Mouse (Mus musculus) 3T3-L1 (cell line): ENCODE measurements around the gene Tnrc6a.

ENCODE experiments used
- DNase-seq: peaks from one replicate; pipeline ENCODE4 v3.0.0-alpha.2; 2015; ENCODE audit warnings: low read depth, low spot score

Gene Tnrc6a

DNA sequence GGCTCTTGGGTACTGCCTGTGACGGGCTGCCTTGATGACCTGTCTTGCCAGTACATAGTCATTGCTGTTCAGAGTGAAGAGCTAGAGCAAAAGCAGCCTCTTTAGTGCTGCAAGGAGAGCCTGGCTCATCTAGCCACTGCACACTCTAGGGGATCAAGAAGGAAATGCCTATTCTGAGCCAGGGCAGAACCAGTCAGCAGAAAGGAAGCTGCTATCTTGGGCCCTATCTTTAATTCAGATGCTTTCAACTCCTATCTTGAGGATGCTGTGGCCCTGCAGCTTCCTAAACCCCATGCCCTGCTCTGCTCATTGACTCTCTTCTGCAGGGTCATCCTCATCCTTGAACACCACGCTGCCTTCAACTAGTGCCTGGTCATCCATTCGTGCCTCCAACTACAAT lies 64.8 kb downstream of the Tnrc6a start:
- no peak for DNase-seq

DNA sequence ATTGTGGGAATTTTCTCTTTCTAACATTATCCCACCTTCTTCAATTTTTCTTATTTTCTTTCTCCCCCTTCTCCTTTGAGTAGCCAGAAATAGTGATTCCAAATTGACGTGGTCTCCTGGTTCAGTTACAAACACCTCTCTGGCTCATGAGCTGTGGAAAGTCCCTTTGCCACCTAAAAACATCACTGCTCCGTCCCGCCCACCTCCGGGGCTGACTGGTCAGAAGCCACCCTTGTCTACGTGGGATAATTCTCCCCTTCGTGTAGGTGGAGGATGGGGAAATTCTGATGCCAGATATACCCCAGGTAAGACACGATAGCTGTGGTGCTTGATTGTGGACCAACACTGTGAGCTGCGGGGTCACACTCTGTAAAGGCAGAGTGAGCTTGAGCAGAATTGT lies 66.1 kb downstream of the Tnrc6a start:
- no peak for DNase-seq

DNA sequence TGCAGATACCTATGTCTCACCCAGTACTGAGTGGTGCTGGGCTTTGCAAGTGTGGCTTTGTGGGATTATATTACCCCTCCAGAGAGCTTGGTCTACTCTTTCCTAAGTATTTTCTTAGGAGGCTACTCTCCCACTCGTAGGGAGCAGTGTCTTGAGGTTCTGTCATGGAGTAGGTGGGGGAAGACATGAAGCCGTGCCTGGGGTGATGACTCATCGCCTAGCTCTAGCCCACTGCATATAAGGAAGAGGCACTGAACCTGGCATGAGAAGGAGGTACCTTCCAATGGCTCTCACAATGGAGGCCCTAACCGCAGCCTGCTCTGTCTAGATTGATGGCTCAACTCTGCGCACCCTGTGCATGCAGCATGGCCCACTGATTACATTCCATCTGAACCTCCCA lies 68.0 kb downstream of the Tnrc6a start:
- no peak for DNase-seq

DNA sequence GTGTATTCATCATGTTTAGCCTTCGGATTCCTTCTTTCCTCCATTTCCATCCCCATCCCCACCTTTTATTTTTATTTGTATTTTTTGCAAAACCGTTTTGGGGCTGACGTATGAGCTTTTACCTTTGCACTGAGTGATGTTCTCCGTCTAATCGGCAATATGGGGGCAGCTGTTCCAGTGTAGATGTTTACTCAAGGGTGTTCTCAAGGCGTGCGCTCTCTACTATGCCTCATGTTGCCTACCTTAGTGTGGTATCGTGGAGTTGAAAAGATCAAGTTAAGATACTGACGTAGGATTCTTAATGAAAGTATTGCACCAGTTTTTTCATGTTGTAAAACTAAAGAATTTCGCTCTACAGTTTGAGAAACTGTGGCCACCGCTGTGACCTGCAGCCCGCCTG lies 69.5 kb downstream of the Tnrc6a start:
- no peak for DNase-seq

DNA sequence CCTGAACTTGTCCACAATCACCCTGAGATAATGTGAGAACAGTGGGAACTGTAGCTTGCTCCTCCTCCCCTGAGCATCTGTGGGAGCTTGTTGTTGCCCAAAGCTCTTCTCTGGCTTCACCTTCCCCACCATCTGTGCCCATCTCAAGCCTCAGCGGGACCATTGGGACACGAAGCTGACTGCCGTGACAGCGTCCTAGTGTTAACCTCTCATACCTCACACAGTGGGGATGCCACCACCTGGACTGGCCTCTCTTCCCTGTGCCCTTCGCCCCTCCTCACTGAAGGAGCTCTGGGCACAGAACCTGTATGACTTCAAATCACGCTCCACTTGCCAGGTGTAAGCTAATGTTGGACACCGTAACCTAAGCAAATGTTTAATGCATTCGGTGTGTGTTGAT lies 71.0 kb downstream of the Tnrc6a start:
- DNase-seq: no peak

DNA sequence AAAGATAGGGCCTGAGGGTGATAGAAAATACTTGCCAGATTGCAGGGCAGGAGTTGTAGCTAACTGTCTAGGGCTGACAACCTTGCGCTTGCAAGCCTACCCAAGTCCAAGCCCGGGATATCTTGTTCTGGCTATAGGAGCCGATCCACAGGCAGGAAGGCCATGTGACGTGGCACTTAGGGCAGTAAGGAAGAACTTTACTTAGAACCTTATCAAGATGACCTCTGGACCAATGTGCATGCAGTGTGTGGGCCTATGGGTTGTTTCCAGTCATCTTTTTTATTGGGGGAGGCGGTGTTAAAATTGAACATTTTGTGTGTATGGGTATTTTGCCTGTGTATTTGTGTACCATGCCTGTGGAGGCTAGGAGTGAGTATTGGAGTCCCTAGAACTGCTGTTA lies 72.7 kb downstream of the Tnrc6a start:
- no peak for DNase-seq

DNA sequence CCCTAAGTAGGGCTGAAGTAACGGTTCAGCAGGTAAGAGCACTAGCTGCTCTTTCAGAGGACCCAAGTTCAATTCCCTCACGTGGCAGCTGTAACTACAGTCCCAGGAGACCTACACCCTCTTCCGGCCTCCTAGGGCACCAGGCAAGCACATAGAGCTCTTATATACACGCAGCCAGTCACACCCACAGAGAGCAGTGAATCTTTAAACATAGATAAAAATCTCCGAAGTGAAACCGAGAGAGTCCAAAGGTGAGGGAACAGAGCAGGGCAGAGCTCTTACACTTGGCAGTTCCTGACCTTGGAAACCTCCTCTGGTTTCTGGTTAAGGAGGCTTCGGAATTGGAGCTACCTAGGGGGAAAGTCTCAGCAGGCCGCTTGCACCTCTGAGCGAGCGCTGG lies 75.0 kb downstream of the Tnrc6a start:
- no peak for DNase-seq

DNA sequence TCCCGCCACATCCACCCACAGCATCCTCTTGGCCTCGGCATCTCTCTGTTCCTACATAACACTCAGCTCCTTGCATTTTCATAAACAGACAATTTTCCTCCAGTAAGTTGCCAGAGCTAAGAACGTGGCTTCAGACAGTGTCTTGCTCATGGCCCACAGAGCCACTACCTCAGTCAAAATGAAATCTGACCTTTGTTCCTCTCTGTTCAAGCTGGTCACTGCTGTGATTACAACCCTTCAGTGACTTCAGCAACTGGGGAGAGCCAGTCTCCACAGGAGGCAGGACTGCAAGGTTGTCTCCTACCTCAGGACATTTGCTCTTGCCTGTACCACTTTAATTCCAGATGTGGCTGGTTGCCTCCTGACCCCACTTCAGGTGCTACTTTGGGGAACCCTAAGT lies 75.5 kb downstream of the Tnrc6a start:
- no peak for DNase-seq

DNA sequence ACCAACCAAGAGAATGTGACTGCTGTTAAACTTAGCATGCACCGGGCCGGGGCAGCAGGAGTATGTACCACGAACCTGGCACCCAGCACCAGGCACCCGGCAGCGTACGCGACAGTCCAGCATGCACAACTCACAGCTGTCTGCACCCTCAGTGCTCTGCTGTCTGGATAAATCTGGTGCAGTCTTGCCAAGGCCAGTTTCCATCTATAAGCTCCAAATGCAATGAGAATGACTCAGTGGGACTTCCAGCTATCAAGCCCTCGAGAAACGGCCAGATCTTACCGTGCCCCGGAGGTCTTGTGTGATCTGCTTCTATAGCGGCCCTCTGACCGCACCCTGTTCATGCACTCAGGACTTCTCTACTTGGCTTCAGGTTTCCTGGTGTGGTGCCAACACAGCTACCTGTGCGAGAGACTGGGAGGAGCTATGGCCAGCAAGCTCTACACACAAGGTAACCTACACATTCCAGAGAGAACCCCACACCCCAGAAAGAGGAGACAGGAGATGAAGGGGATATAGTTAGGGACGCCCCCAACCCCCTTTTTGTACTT lies 76.0 kb downstream of the Tnrc6a start:
- no peak for DNase-seq

DNA sequence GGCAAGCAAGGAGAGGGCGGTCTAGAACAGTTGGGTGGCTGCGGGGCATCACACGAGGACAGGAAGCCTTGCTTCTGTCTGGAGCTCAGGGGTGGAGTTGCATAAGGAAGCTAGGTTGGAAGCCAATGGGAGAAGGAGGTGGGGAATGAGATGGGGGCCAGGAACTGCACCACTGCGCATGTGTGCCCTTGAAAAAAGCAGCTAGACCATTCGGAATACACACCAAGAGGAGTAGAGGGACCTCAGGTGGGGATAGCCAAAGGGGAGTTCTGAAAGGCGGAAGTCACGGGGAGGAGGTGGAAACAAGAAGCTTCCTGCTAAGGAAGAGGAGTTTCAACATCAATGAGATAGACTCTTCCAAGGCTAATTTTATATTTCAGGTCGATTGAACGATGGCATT lies 77.0 kb downstream of the Tnrc6a start:
- no peak for DNase-seq

DNA sequence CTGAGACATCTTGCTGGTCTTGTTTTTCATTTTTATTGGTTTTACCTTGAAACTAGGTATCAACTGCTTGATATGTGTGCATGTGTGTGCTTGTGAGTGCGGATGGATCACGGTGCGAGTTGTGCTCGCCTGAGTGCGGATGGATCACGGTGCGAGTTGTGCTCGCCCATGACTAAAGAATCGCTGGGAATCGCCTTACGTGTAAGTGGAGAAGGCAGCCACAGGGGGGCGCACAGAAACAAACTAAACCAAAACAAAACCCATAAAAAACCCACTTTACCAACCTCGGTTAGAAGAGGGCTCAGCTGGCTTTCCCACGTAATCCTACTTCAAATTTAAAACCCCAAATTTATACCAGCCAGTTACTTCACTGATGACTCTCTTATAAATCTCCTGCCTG lies 81.6 kb downstream of the Tnrc6a start:
- DNase-seq: peak; percentile 76

DNA sequence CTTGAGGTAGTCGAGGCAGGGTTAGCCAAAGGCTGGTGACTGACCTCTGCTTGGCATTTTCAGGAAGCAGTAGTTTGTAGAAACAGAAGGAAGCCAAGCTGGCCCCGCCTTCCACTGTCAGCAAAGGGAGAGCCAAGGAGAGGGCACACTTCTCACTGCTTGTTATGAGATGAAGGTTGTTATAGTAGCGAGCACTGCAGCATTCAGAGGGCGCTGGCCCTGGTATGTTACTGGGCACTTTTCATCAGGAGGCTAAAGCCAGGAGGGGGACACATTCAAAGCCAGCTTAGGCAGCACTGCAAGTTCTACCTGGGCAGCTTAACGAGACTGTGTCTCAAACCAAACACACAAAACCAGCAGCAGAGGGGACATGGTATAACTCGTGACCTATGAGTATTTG lies 83.9 kb downstream of the Tnrc6a start:
- DNase-seq: no peak

DNA sequence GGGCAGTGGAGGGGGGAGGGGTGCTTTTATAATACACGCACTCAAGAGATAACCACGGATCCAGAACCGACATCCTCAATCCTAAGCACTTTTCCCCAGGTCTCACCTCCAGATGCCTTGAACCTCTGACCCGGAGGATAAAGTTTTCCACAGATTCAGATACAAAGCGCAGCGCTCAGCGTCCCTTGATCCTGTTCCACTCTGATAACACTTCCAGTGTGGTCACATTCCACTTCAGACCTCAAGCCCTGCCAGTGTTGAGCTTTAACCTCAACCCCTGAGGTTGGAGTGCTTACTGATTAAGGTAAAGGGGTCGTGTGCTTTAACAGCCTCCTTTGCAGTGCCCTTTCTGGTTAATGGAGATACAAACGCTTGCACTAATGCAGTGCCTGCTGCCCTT lies 86.2 kb downstream of the Tnrc6a start:
- DNase-seq: no peak

DNA sequence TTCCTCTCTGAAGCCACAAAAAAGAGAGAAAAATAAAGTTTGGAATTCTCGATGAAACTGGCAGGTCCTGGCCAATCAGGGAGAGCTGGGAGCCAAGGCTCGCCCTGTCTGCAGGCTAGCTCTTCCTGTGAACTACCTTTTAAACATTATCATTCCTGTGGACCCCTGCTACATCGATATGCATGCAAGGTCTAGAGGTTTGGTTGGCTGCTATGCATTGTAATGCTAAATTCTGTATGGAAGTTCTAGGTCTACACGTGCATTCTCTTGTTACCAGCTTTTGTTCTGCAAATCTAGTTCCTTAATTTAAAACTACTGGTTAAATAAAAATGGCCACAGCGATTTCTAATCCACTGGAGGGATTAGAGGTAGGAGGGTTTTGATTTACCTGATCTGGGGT lies 87.8 kb downstream of the Tnrc6a start:
- no peak for DNase-seq

DNA sequence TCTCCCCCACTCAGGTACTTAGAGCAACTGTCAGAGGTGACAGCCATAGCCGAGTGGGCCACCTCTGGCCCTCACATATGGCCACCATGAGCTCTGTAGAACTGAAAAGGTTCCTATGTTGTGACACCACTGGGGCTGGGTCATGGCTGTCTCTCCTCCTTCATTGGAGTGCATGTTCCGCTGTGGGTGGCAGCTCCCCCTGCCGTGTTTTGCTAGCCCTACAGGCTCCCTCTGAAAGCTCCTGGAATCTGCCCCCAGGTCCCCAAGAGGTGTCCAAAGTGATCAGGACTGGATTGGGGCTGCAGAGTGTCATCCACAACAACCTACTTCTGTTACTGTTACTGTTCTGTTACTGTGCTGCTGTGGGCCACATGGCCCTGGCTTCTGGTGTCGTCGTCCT lies 88.6 kb downstream of the Tnrc6a start:
- peak; percentile 21 for DNase-seq

DNA sequence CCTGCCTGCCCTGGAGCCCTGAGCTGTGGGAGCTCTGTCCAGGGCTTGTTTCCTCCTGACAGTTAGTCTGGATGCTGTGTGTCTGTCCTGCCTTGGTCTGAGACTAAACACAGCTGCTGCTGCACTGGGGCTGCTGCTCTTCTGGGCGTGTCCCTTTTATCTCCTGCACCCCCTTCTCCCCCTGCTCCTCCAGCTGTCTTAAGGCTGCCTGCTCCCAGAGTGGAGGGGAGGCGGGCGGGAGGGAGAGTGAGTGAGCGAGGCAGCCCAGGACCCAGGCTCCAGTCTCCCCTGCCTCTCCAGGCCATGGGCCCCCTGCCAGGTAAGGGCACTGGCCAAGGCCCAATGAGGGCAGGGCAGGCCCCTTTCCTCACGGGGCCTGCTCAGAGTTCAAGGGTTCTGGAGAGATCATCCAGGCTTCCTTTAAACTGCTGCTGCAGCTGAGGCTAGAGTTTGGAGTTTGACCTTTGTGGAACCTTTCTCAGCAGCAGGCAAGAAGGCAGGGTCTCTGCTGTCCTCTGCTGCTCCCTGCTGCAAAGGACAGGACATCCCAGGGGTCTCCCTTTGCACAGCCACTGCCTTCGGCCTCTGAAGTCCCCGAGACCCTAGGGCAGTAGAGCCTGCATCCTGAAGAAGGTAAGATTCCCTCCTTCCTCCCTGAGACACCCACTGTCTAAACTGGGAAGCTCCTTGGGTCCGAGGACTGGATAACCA lies 90.8 kb downstream of the Tnrc6a start, which contains the start of gene Slc5a11:
Slc5a11 (plus strand) TSS at position 416 of the 711 bp plus-strand sequence.
- no peak for DNase-seq

DNA sequence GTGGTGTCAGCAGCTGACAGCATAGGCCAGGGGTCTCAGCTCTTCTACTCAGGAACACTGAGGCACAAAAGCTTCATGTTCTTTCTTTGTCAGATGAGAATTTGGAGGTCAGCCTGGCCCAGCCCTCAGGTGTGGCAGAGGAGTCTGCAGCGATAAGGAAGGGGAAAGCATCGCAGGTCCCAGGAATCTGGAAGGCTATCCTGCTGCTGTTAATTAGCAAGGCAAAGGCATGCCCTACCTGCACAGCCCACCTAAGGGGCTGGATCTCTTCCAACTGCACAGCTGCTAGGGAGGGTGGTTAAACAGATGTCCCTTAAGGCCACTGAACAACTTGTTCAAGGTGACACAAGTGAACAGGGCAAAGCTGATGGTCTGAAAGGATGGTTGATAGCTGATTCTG lies 91.5 kb downstream of the Tnrc6a start:
- DNase-seq: no peak

DNA sequence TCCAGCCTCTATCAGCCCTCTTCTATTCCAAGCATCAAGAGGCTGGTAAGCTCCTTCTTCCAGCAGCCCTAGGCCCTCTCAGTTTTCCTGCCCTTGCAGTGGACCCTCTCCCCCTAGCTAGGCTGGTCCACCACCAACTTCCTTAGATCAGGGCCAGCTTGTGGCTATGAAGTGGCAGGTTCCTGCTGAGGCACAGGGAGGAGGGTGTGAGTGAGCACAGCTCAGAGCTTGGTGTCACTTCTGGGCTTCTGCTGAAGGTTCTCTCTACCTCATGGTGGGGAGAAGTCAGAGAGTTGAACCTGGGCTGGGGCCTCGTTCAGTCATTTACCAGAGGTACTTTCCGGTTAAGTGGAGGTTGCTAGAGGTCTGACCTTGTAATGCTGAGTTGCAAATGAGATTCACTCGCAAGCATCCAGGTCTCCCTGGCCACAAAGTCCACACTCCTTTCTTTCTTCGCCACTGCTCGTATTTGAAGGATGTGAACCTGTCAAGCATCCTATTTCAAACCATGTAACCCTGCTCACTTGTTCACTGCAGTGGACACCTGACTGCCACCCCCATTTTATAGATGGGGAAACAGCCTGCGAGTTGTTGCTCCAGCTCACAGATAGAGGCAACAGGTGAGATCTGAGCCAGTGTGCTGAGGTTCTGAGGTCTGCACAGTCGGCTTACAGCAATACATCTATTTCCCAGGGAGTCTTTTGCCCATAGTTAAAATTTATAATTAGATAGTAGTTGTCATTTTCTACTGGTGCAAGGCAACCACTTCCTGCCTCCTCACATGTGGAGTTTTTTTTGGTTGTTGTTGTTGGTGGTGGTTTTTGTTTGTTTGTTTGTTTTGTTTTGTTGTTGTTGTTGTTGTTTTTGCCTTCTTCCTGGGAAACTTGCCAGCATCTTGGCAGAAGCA lies 94.0 kb downstream of the Tnrc6a start:
- no peak for DNase-seq

DNA sequence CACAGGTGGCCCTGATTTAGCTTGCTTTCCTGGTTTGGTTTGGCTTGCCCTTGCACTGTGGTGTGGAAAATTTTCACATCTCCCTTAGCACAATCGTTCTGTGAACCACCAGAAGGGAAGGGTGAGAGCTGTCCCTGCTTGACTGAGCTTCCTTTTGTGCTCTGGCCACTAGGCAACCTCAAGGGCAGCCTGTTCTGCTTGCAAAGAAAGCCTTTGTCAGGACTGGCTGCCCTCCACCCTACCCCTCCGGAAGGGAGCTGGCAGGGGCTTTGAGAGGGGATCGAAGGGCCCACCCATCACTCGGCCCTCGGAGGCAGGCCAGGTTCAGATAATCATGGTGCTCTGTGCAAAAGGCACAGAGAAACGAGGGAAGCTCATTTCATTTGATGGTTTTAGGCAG lies 94.9 kb downstream of the Tnrc6a start:
- DNase-seq: no peak

DNA sequence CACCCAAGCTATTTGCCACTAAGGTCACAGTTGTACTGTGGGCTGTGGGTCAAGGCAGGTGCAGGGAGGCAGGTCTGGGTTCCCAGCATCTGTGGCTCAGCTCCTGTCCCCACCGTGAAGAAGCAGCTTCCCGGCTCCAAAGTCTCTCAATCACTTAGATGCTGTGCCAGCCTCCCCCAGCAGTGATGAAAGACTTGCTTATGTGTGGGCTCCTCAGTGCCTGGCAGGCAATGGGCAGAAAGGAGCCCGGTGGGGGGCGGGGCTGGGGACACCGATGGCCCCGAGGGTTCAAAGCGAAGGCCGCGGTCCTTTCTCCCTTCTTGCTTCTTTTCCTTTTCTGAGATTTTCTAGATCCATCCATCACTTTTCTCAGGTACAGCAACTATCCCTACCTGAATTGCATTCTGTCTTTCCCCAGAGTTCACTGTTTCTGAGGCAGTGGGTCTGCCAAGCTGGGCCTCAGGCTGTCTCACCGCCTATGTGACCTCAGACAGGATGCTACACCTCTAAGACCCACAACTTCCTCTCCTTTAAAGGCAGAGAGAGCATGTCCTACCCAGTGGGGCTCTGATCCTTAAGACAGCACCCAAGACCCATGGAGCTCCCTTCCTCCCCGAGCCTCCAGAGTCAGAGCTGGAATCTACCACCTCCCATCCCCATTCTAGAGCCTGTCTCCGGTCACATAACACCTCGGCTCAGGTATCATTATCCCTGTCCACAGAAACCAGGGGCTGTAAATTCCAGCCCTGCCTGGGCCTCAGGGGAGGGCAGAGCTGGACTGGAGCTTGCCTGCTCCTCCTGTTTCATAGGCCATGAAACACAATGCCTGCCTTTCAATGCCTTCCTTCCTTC lies 96.3 kb downstream of the Tnrc6a start:
- no peak for DNase-seq

DNA sequence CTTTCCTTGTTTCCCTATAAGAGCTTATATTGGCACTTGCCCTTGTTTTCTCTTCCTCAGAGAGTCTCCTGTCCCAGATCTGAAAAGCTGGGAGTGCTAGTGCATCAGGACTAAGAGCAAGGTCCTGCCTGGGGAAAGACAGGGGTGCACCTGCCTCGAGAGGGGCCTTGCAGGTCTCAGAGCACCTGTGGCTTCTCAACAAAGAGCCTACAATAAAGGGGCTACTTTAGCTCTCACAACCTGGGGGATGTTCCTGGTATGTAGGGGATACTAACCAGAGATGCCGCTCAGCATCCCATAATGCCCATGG lies 96.9 kb downstream of the Tnrc6a start:
- no peak for DNase-seq

DNA sequence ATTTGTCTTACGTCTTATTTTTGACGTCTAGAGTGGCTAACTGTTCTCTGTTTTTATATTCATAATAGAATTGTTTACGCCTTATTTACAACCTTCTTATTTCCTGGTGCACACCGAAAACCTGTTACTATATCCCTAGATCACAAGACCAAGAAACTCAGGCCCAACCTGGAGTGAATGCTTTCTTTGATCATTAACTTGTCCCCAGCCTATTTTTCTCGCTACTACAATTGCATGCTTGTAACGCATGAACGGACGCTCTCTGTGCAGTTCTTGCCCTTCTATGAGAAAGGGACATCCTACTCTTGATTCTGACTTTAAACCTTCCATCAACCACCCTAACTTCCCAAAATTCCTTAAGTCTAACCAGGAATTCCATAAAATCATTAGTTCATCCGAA lies 100.4 kb downstream of the Tnrc6a start:
- no peak for DNase-seq
